Mouse (Mus musculus): ENCODE data around the gene Zcchc2. TPM values are rescaled to one million over a fixed set of nuclear protein-coding genes. Genes with fewer than 3 reads are reported as not detected.

Gene Zcchc2
- total and polyA plus RNA-seq, 3 experiments, result 6.6 to 9.8 (median 8.3) TPM

GRCm38 (mm10) chr1:106061185-106061910 lies 71.1 kb downstream of the Zcchc2 start:
- no peaks in the 10 kb centered on the region for H3K79me2 ChIP-seq (replicated peaks; ENCODE audit: control insufficient read depth, insufficient read depth, low read length)
- no peak overlapping the region for H3K27ac ChIP-seq
- intact Hi-C loops (cut with DNase I), result no loop called here
- H3K27me3 ChIP-seq (ENCODE audit: control insufficient read depth, insufficient read depth, low read length), result no peaks in the 10 kb centered on the region
- peaks cover 9% of the 10 kb centered on the region for H3K4me1 ChIP-seq (ENCODE audit: control insufficient read depth, insufficient read depth, low read length)
- no peak for DNase-seq
- no peak overlapping the region for H3K4me3 ChIP-seq
- TF ChIP-seq POLR2A (IDR thresholded peaks at IDR 0.05; ENCODE audit: insufficient read depth, low read depth, low read length), result no peak
- TF ChIP-seq CTCF (IDR thresholded peaks at IDR 0.05), result no peak
- TF ChIP-seq EP300 (IDR thresholded peaks at IDR 0.05; ENCODE audit: insufficient read depth, low read depth, low read length), result no peak
- peaks cover 2% of the 10 kb centered on the region for H3K36me3 ChIP-seq (ENCODE audit: control insufficient read depth, insufficient read depth, low read length)
- 84% methylated on average over 4 of the region's 4 CpGs for WGBS
- H3K9ac ChIP-seq (ENCODE audit: low read depth, low read length), result no peak overlapping the region

- TF ChIP-seq POLR2A (IDR thresholded peaks at IDR 0.05; ENCODE audit: insufficient read depth, low read depth, low read length) (no peak), CTCF (IDR thresholded peaks at IDR 0.05) (no peak), EP300 (IDR thresholded peaks at IDR 0.05; ENCODE audit: insufficient read depth, low read depth, low read length) (no peak)
- Histone ChIP-seq H3K4me1 (ENCODE audit: control insufficient read depth, insufficient read depth, low read length) (peaks cover 9% of the 10 kb centered on the region), H3K79me2 (replicated peaks; ENCODE audit: control insufficient read depth, insufficient read depth, low read length) (no peaks in the 10 kb centered on the region), H3K4me3 (no peak overlapping the region), H3K27me3 (ENCODE audit: control insufficient read depth, insufficient read depth, low read length) (no peaks in the 10 kb centered on the region), H3K9ac (ENCODE audit: low read depth, low read length) (no peak overlapping the region), H3K27ac (no peak overlapping the region), H3K36me3 (ENCODE audit: control insufficient read depth, insufficient read depth, low read length) (peaks cover 2% of the 10 kb centered on the region)
- intact Hi-C loops (cut with DNase I), result no loop called here
- WGBS, result 91% methylated on average over 9 of the region's 9 CpGs
- no peak for DNase-seq
These were observed 72.8 kb downstream of the Zcchc2 start for GRCm38 (mm10) chr1:106062891-106063590.

- H3K79me2 ChIP-seq (replicated peaks; ENCODE audit: control insufficient read depth, insufficient read depth, low read length), result no peaks in the 10 kb centered on the region
- intact Hi-C loops (cut with DNase I), result no loop called here
- H3K27me3 ChIP-seq (ENCODE audit: control insufficient read depth, insufficient read depth, low read length), result no peaks in the 10 kb centered on the region
- TF ChIP-seq POLR2A (IDR thresholded peaks at IDR 0.05; ENCODE audit: insufficient read depth, low read depth, low read length) (no peak), CTCF (IDR thresholded peaks at IDR 0.05) (no peak), EP300 (IDR thresholded peaks at IDR 0.05; ENCODE audit: insufficient read depth, low read depth, low read length) (0 out of 2 replicates have a peak, but pooled peaks have one; percentile 9)
- H3K27ac ChIP-seq, result no peak overlapping the region
- no peak for DNase-seq
- 51% methylated on average over 4 of the region's 4 CpGs for WGBS
- H3K9ac ChIP-seq (ENCODE audit: low read depth, low read length), result no peak overlapping the region
- H3K4me3 ChIP-seq, result no peak overlapping the region
- H3K36me3 ChIP-seq (ENCODE audit: control insufficient read depth, insufficient read depth, low read length), result peaks cover 2% of the 10 kb centered on the region
- H3K4me1 ChIP-seq (ENCODE audit: control insufficient read depth, insufficient read depth, low read length), result peaks cover 9% of the 10 kb centered on the region
These were observed 73.5 kb downstream of the Zcchc2 start for GRCm38 (mm10) chr1:106063591-106064170.

GRCm38 (mm10) chr1:106064291-106064690 lies 74.1 kb downstream of the Zcchc2 start:
- no peak for TF ChIP-seq EP300 (IDR thresholded peaks at IDR 0.05; ENCODE audit: insufficient read depth, low read depth, low read length)
- TF ChIP-seq CTCF (IDR thresholded peaks at IDR 0.05), result no peak
- no peak for TF ChIP-seq POLR2A (IDR thresholded peaks at IDR 0.05; ENCODE audit: insufficient read depth, low read depth, low read length)
- H3K9ac ChIP-seq (ENCODE audit: low read depth, low read length), result no peak overlapping the region
- peaks cover 2% of the 10 kb centered on the region for H3K36me3 ChIP-seq (ENCODE audit: control insufficient read depth, insufficient read depth, low read length)
- WGBS, result 11% methylated on average over 3 of the region's 3 CpGs
- intact Hi-C loops (cut with DNase I), result no loop called here
- H3K4me1 ChIP-seq (ENCODE audit: control insufficient read depth, insufficient read depth, low read length), result peaks cover 9% of the 10 kb centered on the region
- no peaks in the 10 kb centered on the region for H3K79me2 ChIP-seq (replicated peaks; ENCODE audit: control insufficient read depth, insufficient read depth, low read length)
- no peak overlapping the region for H3K4me3 ChIP-seq
- no peaks in the 10 kb centered on the region for H3K27me3 ChIP-seq (ENCODE audit: control insufficient read depth, insufficient read depth, low read length)
- no peak overlapping the region for H3K27ac ChIP-seq
- no peak for DNase-seq

GRCm38 (mm10) chr1:106064711-106065110 lies 74.5 kb downstream of the Zcchc2 start:
- intact Hi-C loops (cut with DNase I), result no loop called here
- Histone ChIP-seq H3K36me3 (ENCODE audit: control insufficient read depth, insufficient read depth, low read length) (peaks cover 2% of the 10 kb centered on the region), H3K27me3 (ENCODE audit: control insufficient read depth, insufficient read depth, low read length) (no peaks in the 10 kb centered on the region), H3K79me2 (replicated peaks; ENCODE audit: control insufficient read depth, insufficient read depth, low read length) (no peaks in the 10 kb centered on the region), H3K27ac (no peak overlapping the region), H3K9ac (ENCODE audit: low read depth, low read length) (no peak overlapping the region), H3K4me1 (ENCODE audit: control insufficient read depth, insufficient read depth, low read length) (peaks cover 9% of the 10 kb centered on the region), H3K4me3 (no peak overlapping the region)
- DNase-seq, result no peak
- TF ChIP-seq CTCF (IDR thresholded peaks at IDR 0.05) (no peak), POLR2A (IDR thresholded peaks at IDR 0.05; ENCODE audit: insufficient read depth, low read depth, low read length) (no peak)
- 84% methylated on average over 2 of the region's 2 CpGs for WGBS

- DNase-seq, result peak in 1 of 2 experiments; percentile 23
- WGBS, result 24% methylated on average over 7 of the region's 7 CpGs
- intact Hi-C loops (cut with DNase I), result no loop called here
- Histone ChIP-seq H3K27ac (no peak overlapping the region), H3K4me3 (no peak overlapping the region), H3K36me3 (ENCODE audit: control insufficient read depth, insufficient read depth, low read length) (peaks cover 2% of the 10 kb centered on the region), H3K4me1 (ENCODE audit: control insufficient read depth, insufficient read depth, low read length) (peaks cover 9% of the 10 kb centered on the region), H3K9ac (ENCODE audit: low read depth, low read length) (no peak overlapping the region), H3K27me3 (ENCODE audit: control insufficient read depth, insufficient read depth, low read length) (no peaks in the 10 kb centered on the region), H3K79me2 (replicated peaks; ENCODE audit: control insufficient read depth, insufficient read depth, low read length) (no peaks in the 10 kb centered on the region)
- TF ChIP-seq POLR2A (IDR thresholded peaks at IDR 0.05; ENCODE audit: insufficient read depth, low read depth, low read length) (no peak), EP300 (IDR thresholded peaks at IDR 0.05; ENCODE audit: insufficient read depth, low read depth, low read length) (no peak), CTCF (IDR thresholded peaks at IDR 0.05) (no peak)
These were observed 75.5 kb downstream of the Zcchc2 start for GRCm38 (mm10) chr1:106065679-106066078.

All from heart, adult 2 months (tissue).